Mouse (Mus musculus) CH12.LX (cell line): ENCODE data around the gene Kiz. TPM values are rescaled to one million over a fixed set of nuclear protein-coding genes. Genes with fewer than 3 reads are reported as not detected.

ENCODE experiments used
- DNase-seq: peaks from one replicate; pipeline ENCODE4 v3.0.0-alpha.2; 2013; ENCODE audit errors: extremely low read depth
- H3K27ac ChIP-seq: 2 replicates; pipeline ENCODE4 v1.5.1; 2012; ENCODE audit warnings: low read depth, mild to moderate bottlenecking, control low read depth, moderate library complexity; ENCODE audit not compliant: insufficient read depth
- H3K27me3 ChIP-seq: replicated peaks from 2 replicates; pipeline ENCODE3; 2012; ENCODE audit warnings: inconsistent platforms
- H3K36me3 ChIP-seq, 2 experiments: replicated peaks in 1 of 2; 2 replicates each; pipeline versions ENCODE3 to v1.6.1; 2012; ENCODE audit warnings: inconsistent platforms in 1 of 2, low read length in 1 of 2, mild to moderate bottlenecking in 1 of 2, mixed read lengths in 1 of 2, moderate library complexity in 1 of 2; ENCODE audit not compliant: control insufficient read depth in 1 of 2, insufficient read depth in 1 of 2
- H3K4me1 ChIP-seq, 2 experiments: 2 replicates each; pipeline ENCODE4 v1.6.1; 2012; ENCODE audit warnings: inconsistent platforms in 1 of 2, moderate library complexity in 1 of 2; ENCODE audit not compliant: insufficient read depth in 2 of 2, control insufficient read depth in 1 of 2
- H3K4me2 ChIP-seq: 2 replicates; pipeline ENCODE4 v1.6.1; 2012; ENCODE audit warnings: low read depth, mild to moderate bottlenecking, control low read depth; ENCODE audit not compliant: poor library complexity, insufficient read depth, severe bottlenecking
- H3K4me3 ChIP-seq, 3 experiments: fragments of 150-350 bp in 1 of 3; sonication (generic) in 1 of 3; replicated peaks in 1 of 3; 2 replicates each; pipeline versions ENCODE3 to v1.5.1; 2011 to 2012; ENCODE audit warnings: low read depth in 2 of 3, low read length in 2 of 3, mild to moderate bottlenecking in 2 of 3, moderate library complexity in 2 of 3, control low read depth in 1 of 3, improper control_type of control experiment in 1 of 3, inconsistent platforms in 1 of 3, mixed read lengths in 1 of 3; ENCODE audit not compliant: poor library complexity in 1 of 3
- H3K79me2 ChIP-seq: replicated peaks from 2 replicates; pipeline ENCODE4 v1.6.1; 2012; ENCODE audit warnings: mild to moderate bottlenecking, moderate library complexity; ENCODE audit not compliant: control insufficient read depth, poor library complexity, insufficient read depth, severe bottlenecking; ENCODE audit errors: extremely low read depth
- H3K9ac ChIP-seq: 2 replicates; pipeline ENCODE4 v1.6.1; 2012; ENCODE audit warnings: low read depth, mild to moderate bottlenecking, control low read depth, moderate library complexity; ENCODE audit not compliant: insufficient read depth
- H3K9me3 ChIP-seq: replicated peaks from 2 replicates; pipeline ENCODE3; 2012; ENCODE audit warnings: low read length, inconsistent platforms, mixed read lengths
- BHLHE40 ChIP-seq: IDR thresholded peaks from 2 replicates; pipeline ENCODE4 v1.6.1; 2011; ENCODE audit warnings: mild to moderate bottlenecking, low read depth, low read length, improper control_type of control experiment
- CHD1 ChIP-seq: IDR thresholded peaks from 2 replicates; pipeline ENCODE4 v1.6.1; 2012; ENCODE audit warnings: low read depth, low read length, improper control_type of control experiment, inconsistent platforms
- CTCF ChIP-seq, 2 experiments: IDR thresholded peaks in 1 of 2; conservative IDR thresholded peaks in 1 of 2; 2 replicates each; pipeline ENCODE4 v1.5.1; 2011 to 2012; ENCODE audit warnings: low read depth in 2 of 2, low read length in 2 of 2, improper control_type of control experiment in 1 of 2, inconsistent platforms in 1 of 2, mild to moderate bottlenecking in 1 of 2, moderate library complexity in 1 of 2
- E2F4 ChIP-seq: IDR thresholded peaks from 2 replicates; pipeline ENCODE4 v1.6.1; 2011; ENCODE audit warnings: low read depth, low read length, improper control_type of control experiment; ENCODE audit not compliant: insufficient replicate concordance
- ELF1 ChIP-seq: IDR thresholded peaks from 2 replicates; pipeline ENCODE4 v1.6.1; 2014; ENCODE audit warnings: low read depth, mild to moderate bottlenecking, inconsistent platforms, low read length, improper control_type of control experiment
- ETS1 ChIP-seq: conservative IDR thresholded peaks from 2 replicates; pipeline ENCODE4 v1.6.1; 2012; ENCODE audit warnings: low read depth, mild to moderate bottlenecking, inconsistent platforms, low read length, improper control_type of control experiment, moderate library complexity
- GABPA ChIP-seq: IDR thresholded peaks from 2 replicates; pipeline ENCODE4 v1.6.1; 2012; ENCODE audit warnings: low read depth, low read length, improper control_type of control experiment, inconsistent platforms; ENCODE audit not compliant: insufficient replicate concordance
- HCFC1 ChIP-seq: IDR thresholded peaks from 2 replicates; pipeline ENCODE4 v1.6.1; 2012; ENCODE audit warnings: low read depth, mild to moderate bottlenecking, inconsistent platforms, low read length, improper control_type of control experiment
- JUND ChIP-seq: conservative IDR thresholded peaks from 2 replicates; pipeline ENCODE4 v1.6.1; 2011; ENCODE audit warnings: low read depth, low read length, improper control_type of control experiment
- MAX ChIP-seq: IDR thresholded peaks from 2 replicates; pipeline ENCODE4 v1.6.1; 2011; ENCODE audit warnings: low read length, improper control_type of control experiment
- MAZ ChIP-seq: IDR thresholded peaks from 2 replicates; pipeline ENCODE4 v1.6.1; 2012; ENCODE audit warnings: low read depth, mild to moderate bottlenecking, inconsistent platforms, low read length, improper control_type of control experiment, moderate library complexity
- MEF2A ChIP-seq: IDR thresholded peaks from 2 replicates; pipeline ENCODE4 v1.6.1; 2014; ENCODE audit warnings: low read depth, mild to moderate bottlenecking, inconsistent platforms, low read length, improper control_type of control experiment, borderline replicate concordance
- MXI1 ChIP-seq: IDR thresholded peaks from 2 replicates; pipeline ENCODE4 v1.6.1; 2011; ENCODE audit warnings: mild to moderate bottlenecking, low read depth, low read length, improper control_type of control experiment
- MYC ChIP-seq: IDR thresholded peaks from 2 replicates; pipeline ENCODE4 v1.6.1; 2011; ENCODE audit warnings: low read depth, mild to moderate bottlenecking, improper control_type of control experiment, low read length
- NELFE ChIP-seq: IDR thresholded peaks from 2 replicates; pipeline ENCODE4 v1.6.1; 2011; ENCODE audit warnings: low read depth, low read length, improper control_type of control experiment
- NRF1 ChIP-seq: IDR thresholded peaks from 2 replicates; pipeline ENCODE4 v1.6.1; 2014; ENCODE audit warnings: low read depth, mild to moderate bottlenecking, inconsistent platforms, low read length, improper control_type of control experiment, moderate library complexity
- PAX5 ChIP-seq: IDR thresholded peaks from 2 replicates; pipeline ENCODE4 v1.6.1; 2012; ENCODE audit warnings: low read length, inconsistent platforms, mixed read lengths
- POLR2AphosphoS2 ChIP-seq: IDR thresholded peaks from 2 replicates; pipeline ENCODE4 v1.6.1; 2011; ENCODE audit warnings: low read depth, low read length, improper control_type of control experiment
- RAD21 ChIP-seq: IDR thresholded peaks from 2 replicates; pipeline ENCODE4 v1.6.1; 2011; ENCODE audit warnings: low read depth, mild to moderate bottlenecking, low read length, improper control_type of control experiment, moderate library complexity
- RCOR1 ChIP-seq: conservative IDR thresholded peaks from 2 replicates; pipeline ENCODE4 v1.6.1; 2012; ENCODE audit warnings: low read depth, mild to moderate bottlenecking, inconsistent platforms, low read length, improper control_type of control experiment
- SMC3 ChIP-seq: IDR thresholded peaks from 2 replicates; pipeline ENCODE4 v1.6.1; 2011; ENCODE audit warnings: low read depth, low read length, improper control_type of control experiment
- TBP ChIP-seq: conservative IDR thresholded peaks from 2 replicates; pipeline ENCODE4 v1.6.1; 2011; ENCODE audit warnings: low read depth, low read length, improper control_type of control experiment
- TCF12 ChIP-seq: IDR thresholded peaks from 2 replicates; pipeline ENCODE4 v1.6.1; 2014; ENCODE audit warnings: low read depth, mild to moderate bottlenecking, inconsistent platforms, low read length, improper control_type of control experiment
- USF1 ChIP-seq: IDR thresholded peaks from 2 replicates; pipeline ENCODE4 v1.6.1; 2014; ENCODE audit warnings: low read depth, mild to moderate bottlenecking, inconsistent platforms, low read length, improper control_type of control experiment
- USF2 ChIP-seq: conservative IDR thresholded peaks from 2 replicates; pipeline ENCODE4 v1.6.1; 2011; ENCODE audit warnings: low read depth, low read length, improper control_type of control experiment
- ZC3H11A ChIP-seq: IDR thresholded peaks from 2 replicates; pipeline ENCODE4 v1.6.1; 2012; ENCODE audit warnings: low read depth, mild to moderate bottlenecking, inconsistent platforms, low read length, improper control_type of control experiment
- ZMIZ1 ChIP-seq: IDR thresholded peaks from 2 replicates; pipeline ENCODE4 v1.6.1; 2012; ENCODE audit warnings: low read depth, mild to moderate bottlenecking, inconsistent platforms, low read length, improper control_type of control experiment
- ZNF384 ChIP-seq: IDR thresholded peaks from 2 replicates; pipeline ENCODE4 v1.6.1; 2012; ENCODE audit warnings: low read depth, low read length, improper control_type of control experiment, inconsistent platforms
- dilution Hi-C: fragments of 300-500 bp; cut with MboI; formaldehyde crosslinking; loops from 2 replicates; pipeline ENCODE4 v1.14.3; 2020; ENCODE audit warnings: low sequenced_read_pairs; ENCODE audit not compliant: extremely low pct_unique_long_range_greater_than_20kb, extremely low pct_ligation_motif_present
- in situ Hi-C: fragments of 300-500 bp; cut with MboI; formaldehyde crosslinking; loops from 3 replicates; pipeline ENCODE4 v1.14.3; 2019; ENCODE audit warnings: low sequenced_read_pairs, low pct_ligation_motif_present, low pct_unique_long_range_greater_than_20kb, mixed read lengths
- polyA plus RNA-seq: library from polyadenylated mRNA; unstranded; fragments of >175 nt; gene quantifications from 2 replicates; pipeline ENCODE4 v1.2.1, GENCODE M21; 2012; ENCODE audit warnings: low read depth; ENCODE audit not compliant: insufficient read length
- total RNA-seq, 2 experiments: library from RNA; depleted of rRNA; stranded (reverse); fragments of 300-350 nt in 1 of 2; fragments of >200 nt in 1 of 2; gene quantifications; 2 replicates each; pipeline ENCODE4 v1.2.3; 2012 to 2014

Gene Kiz
- total and polyA plus RNA-seq, 3 experiments = 11.2 to 14.1 (median 13.0) TPM

DNA sequence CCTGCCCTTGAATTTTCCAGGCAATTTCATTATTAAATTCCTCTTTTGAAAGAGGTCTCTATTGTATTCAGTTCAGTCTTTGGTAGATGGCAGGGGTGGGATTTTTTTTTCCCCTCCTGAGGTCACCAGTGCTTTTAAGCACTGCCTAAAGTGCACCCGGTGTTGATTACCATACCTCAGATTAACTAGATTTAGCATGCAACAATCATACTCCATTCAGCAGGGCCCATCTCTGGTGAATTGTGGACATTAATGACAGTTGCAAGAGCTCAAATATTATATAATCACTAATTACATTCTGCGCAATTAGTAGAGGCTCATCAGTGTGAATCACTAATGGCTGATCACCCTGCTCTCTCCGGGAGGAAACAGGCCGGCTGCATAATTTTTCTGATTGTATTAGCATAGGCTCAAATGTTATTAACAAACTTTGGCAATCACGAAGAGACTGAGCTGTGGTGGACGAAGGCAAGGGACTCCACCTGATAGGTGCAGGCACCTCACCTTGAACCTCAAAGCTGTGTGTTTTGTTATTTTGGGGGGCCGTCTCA lies 45.9 kb upstream of the Kiz start:
- DNase-seq = no peak
- H3K4me2 ChIP-seq = no peak overlapping the region
- dilution Hi-C loops = no loop called here

DNA sequence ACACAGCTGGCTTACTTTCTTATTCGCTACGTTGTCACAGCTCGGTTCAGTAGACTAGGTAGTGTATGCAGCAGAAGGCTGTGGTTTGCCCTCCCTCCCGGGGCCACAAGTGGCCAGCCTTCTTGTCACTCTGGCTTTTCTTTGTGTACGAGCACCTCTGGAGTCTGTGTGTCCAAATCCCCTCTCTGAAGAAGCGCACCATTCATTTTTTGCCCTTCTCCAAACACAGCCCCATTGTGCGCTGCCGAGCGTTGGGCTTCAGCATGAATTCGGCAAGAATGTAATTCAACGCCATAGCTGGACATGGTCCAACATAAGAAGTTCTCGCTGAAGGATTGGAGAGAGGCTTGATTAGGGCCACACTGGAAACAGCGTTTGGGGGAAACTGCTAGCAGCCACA lies 45.0 kb upstream of the Kiz start:
- no peaks in the 10 kb centered on the region for H3K4me1 ChIP-seq
- TF ChIP-seq GABPA (no peak), ZC3H11A (no peak), SMC3 (no peak), RCOR1 (no peak), USF1 (no peak), POLR2AphosphoS2 (no peak), MXI1 (no peak), BHLHE40 (no peak), CHD1 (no peak), TCF12 (no peak), MAX (no peak), ZMIZ1 (no peak), RAD21 (no peak), PAX5 (no peak), TBP (no peak), CTCF (conservative IDR thresholded peaks at IDR 0.05 in 1 of 2, IDR thresholded peaks at IDR 0.05 in 1 of 2; ENCODE audit: low read depth in 2 of 2, low read length in 2 of 2) (no peak), E2F4 (no peak), MEF2A (no peak)
- no peaks in the 10 kb centered on the region for H3K36me3 ChIP-seq
- DNase-seq = no peak
- H3K79me2 ChIP-seq = no peaks in the 10 kb centered on the region
- H3K4me3 ChIP-seq = no peak overlapping the region
- dilution Hi-C loops (no loop called here), in situ Hi-C loops (no loop called here)
- H3K9ac ChIP-seq = no peak overlapping the region
- no peak overlapping the region for H3K27ac ChIP-seq
- H3K27me3 ChIP-seq = no peaks in the 10 kb centered on the region
- no peaks in the 10 kb centered on the region for H3K9me3 ChIP-seq
- no peak overlapping the region for H3K4me2 ChIP-seq

More for the DNA sequence above, 45.9 kb upstream of the Kiz start:
- no peak overlapping the region for H3K9ac ChIP-seq
- in situ Hi-C loops = no loop called here
- H3K4me3 ChIP-seq = no peak overlapping the region
- TF ChIP-seq BHLHE40 = no peak
- TF ChIP-seq RCOR1 = no peak
- TF ChIP-seq USF1 = no peak
- no peak for TF ChIP-seq USF2
- TF ChIP-seq MAZ = no peak
- no peak for TF ChIP-seq CHD1
- TF ChIP-seq ZNF384 = no peak
- no peak for TF ChIP-seq MYC
- no peak for TF ChIP-seq NELFE
- TF ChIP-seq ELF1 = no peak
- no peak for TF ChIP-seq NRF1
- TF ChIP-seq CTCF (conservative IDR thresholded peaks at IDR 0.05 in 1 of 2, IDR thresholded peaks at IDR 0.05 in 1 of 2; ENCODE audit: low read depth in 2 of 2, low read length in 2 of 2) = no peak
- no peak for TF ChIP-seq RAD21
- TF ChIP-seq POLR2AphosphoS2 = no peak
- TF ChIP-seq PAX5 = no peak
- no peak for TF ChIP-seq JUND
- TF ChIP-seq HCFC1 = no peak
- no peak for TF ChIP-seq ETS1
- no peaks in the 10 kb centered on the region for H3K9me3 ChIP-seq
- H3K79me2 ChIP-seq = no peaks in the 10 kb centered on the region
- H3K36me3 ChIP-seq = no peaks in the 10 kb centered on the region
- no peaks in the 10 kb centered on the region for H3K4me1 ChIP-seq
- no peak overlapping the region for H3K27ac ChIP-seq
- H3K27me3 ChIP-seq = no peaks in the 10 kb centered on the region
